Mouse (Mus musculus) forebrain, embryonic 14.5 days (tissue): Measurements from ENCODE around the gene Prkn. TPM values are rescaled to one million over a fixed set of nuclear protein-coding genes. Genes with fewer than 3 reads are reported as not detected.

ENCODE experiments used
- ATAC-seq: fragments of 200-750 bp; cut with Nextera tagmentation; 2 replicates; pipeline ENCODE4 v1.8.0; 2017; ENCODE audit warnings: mild to moderate bottlenecking, moderate library complexity
- DNase-seq: peaks from one replicate; pipeline ENCODE4 v3.0.0-alpha.2; 2015; ENCODE audit warnings: low spot score
- H3K27ac ChIP-seq: fragments of 300-500 bp; sonication (generic); 2 replicates; pipeline ENCODE4 v1.5.1; 2014; ENCODE audit warnings: low read depth, mild to moderate bottlenecking, control low read depth, low read length, moderate library complexity
- H3K27me3 ChIP-seq: fragments of 300-500 bp; sonication (generic); replicated peaks from 2 replicates; pipeline ENCODE4 v1.6.1; 2014; ENCODE audit warnings: low read length, control low read depth, mixed read lengths; ENCODE audit not compliant: control insufficient read depth, insufficient read depth
- H3K36me3 ChIP-seq: fragments of 300-500 bp; sonication (generic); 2 replicates; pipeline ENCODE4 v1.6.1; 2014; ENCODE audit warnings: low read length, control low read depth; ENCODE audit not compliant: control insufficient read depth, insufficient read depth
- H3K4me1 ChIP-seq: fragments of 300-500 bp; sonication (generic); 2 replicates; pipeline ENCODE4 v1.6.1; 2014; ENCODE audit warnings: antibody characterized with exemption, low read length, control low read depth; ENCODE audit not compliant: control insufficient read depth, insufficient read depth
- H3K4me2 ChIP-seq: fragments of 300-500 bp; sonication (generic); 2 replicates; pipeline ENCODE4 v1.6.1; 2014; ENCODE audit warnings: mild to moderate bottlenecking, control low read depth, low read length
- H3K4me3 ChIP-seq: fragments of 300-500 bp; sonication (generic); 2 replicates; pipeline ENCODE4 v1.5.1; 2014; ENCODE audit warnings: low read depth, low read length, control low read depth
- H3K9ac ChIP-seq: fragments of 300-500 bp; sonication (generic); 2 replicates; pipeline ENCODE4 v1.6.1; 2014; ENCODE audit warnings: mild to moderate bottlenecking, low read length, control low read depth, moderate library complexity
- H3K9me3 ChIP-seq: fragments of 300-500 bp; sonication (generic); replicated peaks from 2 replicates; pipeline ENCODE4 v1.6.1; 2016; ENCODE audit warnings: low read length, control low read depth, mixed read lengths; ENCODE audit not compliant: control insufficient read depth
- WGBS: fragments of 180-500 bp; shearing (Covaris S2); extraction: QIAGEN DNeasy Blood & Tissue Kit; methylation state at CpG from one replicate; pipeline ENCODE4 v1.1.7; 2014; 5-methylcytosine and 5-hydroxymethylcytosine counted together
- polyA plus RNA-seq: library from polyadenylated mRNA; unstranded; fragments of >200 nt; fragmentation: Nextera tagmentation; extraction: Ambion mirVana; gene quantifications from 2 replicates; pipeline ENCODE4 v1.2.1, GENCODE M21; 2014

Prkn gene
- polyA plus RNA-seq, 1 experiment from 2014 or later, result 1.6 TPM

DNA sequence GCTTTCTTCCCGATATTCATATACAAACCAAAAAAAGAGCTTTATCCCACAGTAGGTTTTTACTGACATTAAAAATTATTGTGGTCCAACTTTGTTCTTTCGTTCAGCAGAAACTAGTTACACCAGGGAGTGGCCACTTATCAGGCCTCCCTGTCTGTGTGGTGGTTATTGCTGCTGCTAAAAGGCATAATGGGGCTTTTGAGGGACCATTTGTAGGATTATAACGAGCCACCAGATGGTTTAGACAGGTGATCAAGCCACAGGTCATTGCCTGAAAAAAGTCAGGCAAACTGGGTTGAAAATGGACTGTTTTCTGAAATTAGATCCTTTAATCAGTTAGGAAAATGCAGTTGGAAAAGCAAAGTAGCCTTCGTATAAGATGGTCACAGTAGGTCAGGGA is 444.1 kb downstream of the Prkn start:
- no peak overlapping the region for H3K4me3 ChIP-seq
- no peaks in the 10 kb centered on the region for H3K9me3 ChIP-seq
- no peak for DNase-seq
- WGBS, result 61% methylated on average over 4 of the region's 4 CpGs
- no peak for ATAC-seq
- no peak overlapping the region for H3K27ac ChIP-seq
- no peak overlapping the region for H3K4me2 ChIP-seq
- H3K9ac ChIP-seq, result no peak overlapping the region
- no peaks in the 10 kb centered on the region for H3K36me3 ChIP-seq
- no peaks in the 10 kb centered on the region for H3K27me3 ChIP-seq
- no peaks in the 10 kb centered on the region for H3K4me1 ChIP-seq

DNA sequence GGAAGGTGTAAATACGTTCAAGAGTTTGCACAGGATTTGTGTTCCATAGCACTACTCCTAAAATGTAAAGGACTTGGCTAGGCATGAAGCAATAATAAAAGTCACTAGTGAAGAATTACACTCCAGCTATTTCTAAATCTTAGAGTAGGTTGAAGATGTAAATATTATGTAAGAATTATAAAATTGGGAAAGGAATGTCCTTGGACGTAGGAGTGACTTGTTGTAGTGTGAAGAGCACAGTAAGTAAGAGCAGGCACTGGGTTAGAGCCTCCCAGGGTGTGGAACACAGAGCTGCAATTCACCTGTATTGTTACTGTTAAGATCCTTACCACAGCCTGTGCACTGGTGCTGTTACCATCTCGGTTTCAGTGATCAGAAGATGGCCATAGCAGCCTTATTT is 450.0 kb downstream of the Prkn start:
- DNase-seq (no peak), ATAC-seq (no peak)
- Histone ChIP-seq H3K9ac (no peak overlapping the region), H3K4me3 (no peak overlapping the region), H3K27me3 (no peaks in the 10 kb centered on the region), H3K4me1 (no peaks in the 10 kb centered on the region), H3K36me3 (no peaks in the 10 kb centered on the region), H3K4me2 (no peak overlapping the region), H3K9me3 (no peaks in the 10 kb centered on the region), H3K27ac (no peak overlapping the region)
- 80% methylated on average over 3 of the region's 3 CpGs for WGBS

DNA sequence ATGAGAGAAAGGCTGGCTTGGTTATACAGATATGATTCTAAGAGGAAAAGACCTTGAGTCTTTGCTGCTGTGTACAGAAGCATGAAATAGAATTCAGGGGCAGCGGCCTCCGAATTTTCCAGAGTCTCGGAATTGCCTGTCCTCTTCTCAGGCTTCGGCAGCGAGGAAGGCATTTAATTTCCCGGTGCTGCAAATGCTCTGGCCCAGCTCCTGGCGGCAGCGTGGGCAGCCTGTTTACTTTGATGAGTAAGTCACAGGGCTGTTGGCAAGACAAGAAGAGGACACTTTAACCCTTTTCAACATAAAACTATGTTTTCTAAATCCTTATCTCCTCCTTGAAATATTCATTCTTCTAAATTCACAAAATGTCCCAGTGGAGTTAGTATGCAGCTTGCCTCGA is 462.9 kb downstream of the Prkn start:
- 68% methylated on average over 9 of the region's 9 CpGs for WGBS
- no peak for DNase-seq
- Histone ChIP-seq H3K27me3 (no peaks in the 10 kb centered on the region), H3K4me2 (no peak overlapping the region), H3K4me1 (no peaks in the 10 kb centered on the region), H3K4me3 (no peak overlapping the region), H3K36me3 (no peaks in the 10 kb centered on the region), H3K27ac (no peak overlapping the region), H3K9ac (no peak overlapping the region), H3K9me3 (no peaks in the 10 kb centered on the region)
- no peak for ATAC-seq

DNA sequence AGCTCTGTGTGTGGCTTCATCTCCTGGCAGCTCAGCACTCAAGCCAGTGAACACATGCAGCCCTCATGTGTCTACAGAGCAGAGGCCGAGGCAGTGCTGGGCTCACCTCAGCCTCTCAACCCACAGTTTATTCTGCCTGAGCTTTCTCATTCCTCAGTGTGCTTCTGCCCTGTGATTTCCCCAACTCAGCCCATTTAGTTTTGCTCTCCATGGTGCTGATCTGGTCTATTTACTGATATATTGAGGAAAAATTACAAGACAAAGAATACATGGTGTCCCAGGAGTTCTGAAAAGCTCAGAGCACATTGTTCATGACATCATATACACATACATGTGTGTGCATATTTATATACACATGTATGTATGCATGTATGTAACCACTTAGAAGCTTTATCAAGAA is 469.7 kb downstream of the Prkn start:
- Histone ChIP-seq H3K27me3 (no peaks in the 10 kb centered on the region), H3K4me2 (no peak overlapping the region), H3K9me3 (no peaks in the 10 kb centered on the region), H3K4me1 (no peaks in the 10 kb centered on the region), H3K36me3 (no peaks in the 10 kb centered on the region), H3K27ac (no peak overlapping the region), H3K9ac (no peak overlapping the region), H3K4me3 (no peak overlapping the region)
- 26% methylated on average over 1 of the region's 1 CpGs for WGBS
- ATAC-seq, result no peak
- DNase-seq, result no peak

DNA sequence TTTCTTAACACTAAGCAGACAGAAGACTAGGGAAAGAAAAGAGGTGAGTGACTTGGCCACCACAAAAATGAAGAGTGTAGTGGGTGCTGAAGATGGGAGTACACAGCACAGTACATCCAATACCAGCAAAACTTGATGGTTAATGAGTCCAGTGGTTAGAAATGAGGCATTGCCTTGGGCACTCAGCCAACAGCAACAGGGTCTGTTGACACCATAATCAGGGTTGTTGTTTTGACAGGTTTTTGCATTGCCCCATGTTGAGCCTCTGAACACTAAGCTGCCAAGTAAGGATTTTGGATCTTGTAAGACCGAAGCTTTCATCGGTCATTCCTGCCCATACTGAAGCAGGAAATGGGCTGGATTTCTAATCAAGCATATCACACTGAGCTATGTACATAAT is 474.0 kb downstream of the Prkn start:
- WGBS, result 31% methylated on average over 2 of the region's 2 CpGs
- no peak overlapping the region for H3K4me2 ChIP-seq
- H3K4me3 ChIP-seq, result no peak overlapping the region
- H3K36me3 ChIP-seq, result no peaks in the 10 kb centered on the region
- no peaks in the 10 kb centered on the region; the same call in 1 of the 2 replicates for H3K27me3 ChIP-seq
- H3K9ac ChIP-seq, result no peak overlapping the region
- ATAC-seq, result no peak
- H3K27ac ChIP-seq, result no peak overlapping the region
- no peaks in the 10 kb centered on the region for H3K4me1 ChIP-seq
- no peaks in the 10 kb centered on the region for H3K9me3 ChIP-seq
- peak; percentile 44 for DNase-seq

DNA sequence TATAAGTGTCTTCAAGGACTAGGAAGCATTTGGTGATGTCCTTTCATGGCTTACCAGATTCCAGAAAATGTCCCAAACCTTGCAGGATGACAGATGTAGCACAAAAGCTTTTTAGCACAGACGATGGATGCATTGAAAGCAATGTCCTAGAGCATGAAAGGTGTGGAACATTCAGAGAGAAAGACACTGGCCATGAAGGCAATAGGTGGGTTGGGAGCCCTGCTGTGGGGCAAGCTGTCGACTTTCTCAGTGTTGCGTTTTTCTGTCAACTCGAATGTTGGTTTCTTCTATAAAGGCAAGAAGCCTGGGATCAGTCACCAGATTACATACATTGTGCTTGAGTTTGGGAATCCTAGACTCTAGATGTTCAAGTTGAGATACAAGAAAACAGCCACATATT is 475.5 kb downstream of the Prkn start:
- DNase-seq (no peak), ATAC-seq (no peak)
- Histone ChIP-seq H3K4me2 (no peak overlapping the region), H3K4me1 (no peaks in the 10 kb centered on the region), H3K9me3 (no peaks in the 10 kb centered on the region), H3K27me3 (no peaks in the 10 kb centered on the region; the same call in 1 of the 2 replicates), H3K9ac (no peak overlapping the region), H3K27ac (no peak overlapping the region), H3K36me3 (no peaks in the 10 kb centered on the region), H3K4me3 (no peak overlapping the region)
- WGBS, result 95% methylated on average over 4 of the region's 4 CpGs

DNA sequence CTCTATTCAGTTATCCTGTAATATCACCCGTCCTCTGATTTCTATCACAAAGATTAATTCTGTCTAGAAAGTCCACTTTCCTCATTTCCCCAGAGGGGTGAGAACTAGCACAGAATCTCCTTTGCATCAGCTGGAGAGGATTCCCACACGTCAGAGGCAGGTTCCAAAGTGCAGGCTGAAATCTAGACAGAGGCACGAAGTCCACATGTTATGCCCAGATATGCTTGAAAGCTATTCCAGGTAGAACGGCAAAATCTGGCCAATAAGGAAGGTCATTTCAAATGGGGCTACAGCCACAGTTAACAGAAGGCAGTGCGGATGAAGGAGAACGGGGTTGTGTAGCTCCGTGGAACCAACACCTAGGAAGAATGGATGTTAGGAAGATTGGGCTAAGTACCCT is 478.8 kb downstream of the Prkn start:
- H3K4me2 ChIP-seq, result no peak overlapping the region
- no peak for DNase-seq
- no peak overlapping the region for H3K27ac ChIP-seq
- ATAC-seq, result no peak
- no peaks in the 10 kb centered on the region; the same call in 1 of the 2 replicates for H3K27me3 ChIP-seq
- no peaks in the 10 kb centered on the region for H3K9me3 ChIP-seq
- no peak overlapping the region for H3K4me3 ChIP-seq
- H3K36me3 ChIP-seq, result no peaks in the 10 kb centered on the region
- 90% methylated on average over 7 of the region's 7 CpGs for WGBS
- H3K9ac ChIP-seq, result no peak overlapping the region
- no peaks in the 10 kb centered on the region for H3K4me1 ChIP-seq

DNA sequence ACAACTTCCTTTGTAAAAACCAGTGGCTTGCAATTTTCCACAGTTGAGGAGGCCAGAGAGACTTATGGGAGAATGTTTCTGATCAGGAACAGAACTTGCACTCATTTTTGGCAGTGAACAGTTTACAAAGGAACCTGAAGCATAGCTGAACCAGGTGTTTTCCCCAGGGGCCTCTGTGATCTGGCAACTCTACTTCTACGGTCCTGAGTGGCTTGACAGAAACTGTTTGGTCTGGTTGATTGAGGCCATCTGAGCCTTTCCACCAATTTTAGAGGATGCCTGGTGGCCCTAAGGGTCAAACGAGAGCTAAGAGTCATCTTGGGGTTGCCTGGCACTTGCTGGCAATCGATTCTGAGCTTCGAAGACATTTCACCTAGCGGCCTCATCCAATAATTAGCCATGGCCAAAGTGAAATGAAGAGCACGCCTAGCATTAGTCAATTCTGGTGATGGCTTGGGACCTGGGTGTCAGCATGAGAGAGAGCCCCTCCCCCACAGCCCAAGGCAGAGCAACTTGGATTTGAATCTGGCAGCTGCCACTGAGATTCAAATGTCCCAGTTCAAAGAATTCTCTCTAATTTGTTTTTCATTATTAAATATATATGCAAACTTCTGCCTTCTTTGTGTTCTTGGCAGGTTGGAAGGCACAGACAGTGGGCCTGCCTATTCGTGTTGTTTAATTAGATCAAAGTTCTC is 479.6 kb downstream of the Prkn start:
- Histone ChIP-seq H3K4me3 (no peak overlapping the region), H3K9me3 (no peaks in the 10 kb centered on the region), H3K27me3 (no peaks in the 10 kb centered on the region; the same call in 1 of the 2 replicates), H3K36me3 (no peaks in the 10 kb centered on the region), H3K27ac (no peak overlapping the region), H3K4me2 (no peak overlapping the region), H3K4me1 (no peaks in the 10 kb centered on the region), H3K9ac (no peak overlapping the region)
- no peak for DNase-seq
- no peak for ATAC-seq
- 79% methylated on average over 7 of the region's 7 CpGs for WGBS

DNA sequence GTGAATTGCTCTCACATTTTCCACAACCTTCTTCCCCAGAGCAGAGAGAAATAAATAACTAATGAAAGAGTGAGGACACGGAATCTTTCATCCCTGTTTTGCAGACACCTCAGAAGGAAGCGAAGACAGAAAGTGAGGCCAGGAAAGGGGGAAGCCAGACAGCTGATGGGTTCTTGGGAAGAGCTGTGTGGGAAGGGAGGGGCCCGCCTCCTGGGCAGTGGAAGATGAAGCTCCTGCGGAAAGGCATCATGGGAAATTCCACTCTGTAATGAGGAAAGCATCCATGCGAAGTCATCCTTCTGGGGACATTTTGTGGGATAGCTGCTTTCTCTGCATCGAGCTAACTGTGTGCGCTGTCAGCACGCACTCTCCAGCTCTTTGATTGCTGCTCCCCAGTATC is 491.9 kb downstream of the Prkn start:
- Histone ChIP-seq H3K27ac (no peak overlapping the region), H3K4me2 (no peak overlapping the region), H3K36me3 (no peaks in the 10 kb centered on the region), H3K9ac (no peak overlapping the region), H3K4me3 (no peak overlapping the region), H3K9me3 (no peaks in the 10 kb centered on the region), H3K4me1 (no peaks in the 10 kb centered on the region), H3K27me3 (no peaks in the 10 kb centered on the region)
- ATAC-seq (no peak), DNase-seq (no peak)
- WGBS, result 79% methylated on average over 8 of the region's 8 CpGs
